Mouse (Mus musculus) erythroblast, embryonic 14.5 days (primary cell): Measurements from ENCODE around the gene Pip5k1c.

Experiments used
- GATA1 ChIP-seq: IDR thresholded peaks from 2 replicates; pipeline ENCODE4 v1.6.1; 2012; ENCODE audit warnings: low read length, inconsistent platforms, mixed read lengths
- TAL1 ChIP-seq: IDR thresholded peaks from 3 replicates; pipeline ENCODE4 v1.6.1; 2012; ENCODE audit warnings: low read length, inconsistent platforms, mixed read lengths

GRCm38 (mm10) chr10:81340551-81341332, 48.0 kb downstream of the Pip5k1c start:
- no peak for TF ChIP-seq GATA1
- TF ChIP-seq TAL1: no peak
